Mouse (Mus musculus) kidney, embryonic 15.5 days (tissue): ENCODE data around the gene Gm49358. TPM values are rescaled to one million over a fixed set of nuclear protein-coding genes. Genes with fewer than 3 reads are reported as not detected.

Experiments used
- ATAC-seq: fragments of 200-750 bp; cut with Nextera tagmentation; replicated peaks from 2 replicates; pipeline ENCODE4 v1.8.0; 2017; ENCODE audit warnings: moderate TSS enrichment; ENCODE audit not compliant: low FRiP score
- H3K27ac ChIP-seq: fragments of 300-500 bp; sonication (generic); 2 replicates; pipeline ENCODE4 v1.5.1; 2015; ENCODE audit warnings: mild to moderate bottlenecking, inconsistent platforms
- H3K27me3 ChIP-seq: fragments of 300-500 bp; sonication (generic); 2 replicates; pipeline ENCODE4 v1.6.1; 2015; ENCODE audit warnings: inconsistent platforms
- H3K36me3 ChIP-seq: fragments of 300-500 bp; sonication (generic); 2 replicates; pipeline ENCODE4 v1.6.1; 2015; ENCODE audit warnings: inconsistent platforms
- H3K4me1 ChIP-seq: fragments of 300-500 bp; sonication (generic); 2 replicates; pipeline ENCODE4 v1.6.1; 2015; ENCODE audit warnings: inconsistent platforms
- H3K4me2 ChIP-seq: fragments of 300-500 bp; sonication (generic); 2 replicates; pipeline ENCODE4 v1.6.1; 2015; ENCODE audit warnings: moderate library complexity, mild to moderate bottlenecking, inconsistent platforms
- H3K4me3 ChIP-seq: fragments of 300-500 bp; sonication (generic); replicated peaks from 2 replicates; pipeline ENCODE4 v1.5.1; 2015; ENCODE audit warnings: mild to moderate bottlenecking, inconsistent platforms
- H3K9ac ChIP-seq: fragments of 300-500 bp; sonication (generic); 2 replicates; pipeline ENCODE4 v1.6.1; 2015; ENCODE audit warnings: mild to moderate bottlenecking, inconsistent platforms
- H3K9me3 ChIP-seq: fragments of 300-500 bp; sonication (generic); replicated peaks from 2 replicates; pipeline ENCODE4 v1.6.1; 2016; ENCODE audit warnings: inconsistent platforms
- WGBS: fragments of 180-500 bp; shearing (Covaris S2); methylation state at CpG from one replicate; pipeline ENCODE4 v1.1.7; 2015; ENCODE audit warnings: mixed read lengths; 5-methylcytosine and 5-hydroxymethylcytosine counted together
- polyA plus RNA-seq: library from polyadenylated mRNA; unstranded; fragments of >200 nt; fragmentation: Nextera tagmentation; extraction: Ambion mirVana; gene quantifications from 2 replicates; pipeline ENCODE4 v1.2.1, GENCODE M21; 2015

Gene Gm49358
- polyA plus RNA-seq, 1 experiment from 2014 or later = not detected

GRCm38 (mm10) chr10:86852160-86852559, 88.4 kb downstream of the Gm49358 start:
- Histone ChIP-seq H3K9me3 (no peaks in the 10 kb centered on the region), H3K36me3 (no peaks in the 10 kb centered on the region), H3K4me1 (no peaks in the 10 kb centered on the region), H3K4me2 (no peak overlapping the region), H3K9ac (no peak overlapping the region), H3K27ac (no peak overlapping the region), H3K4me3 (no peak overlapping the region), H3K27me3 (peaks cover 8% of the 10 kb centered on the region; the same call in 1 of the 2 replicates)
- WGBS = 81% methylated on average over 6 of the region's 6 CpGs
- no peak for ATAC-seq

GRCm38 (mm10) chr10:86853433-86853832, 89.7 kb downstream of the Gm49358 start:
- Histone ChIP-seq H3K27me3 (peaks cover 8% of the 10 kb centered on the region; the same call in 1 of the 2 replicates), H3K4me2 (no peak overlapping the region), H3K4me1 (no peaks in the 10 kb centered on the region), H3K9me3 (no peaks in the 10 kb centered on the region), H3K27ac (no peak overlapping the region), H3K9ac (no peak overlapping the region), H3K4me3 (no peak overlapping the region), H3K36me3 (no peaks in the 10 kb centered on the region)
- 91% methylated on average over 3 of the region's 3 CpGs for WGBS
- ATAC-seq = no peak

GRCm38 (mm10) chr10:86860396-86860795, 96.6 kb downstream of the Gm49358 start:
- H3K9ac ChIP-seq = no peak overlapping the region
- H3K36me3 ChIP-seq = no peaks in the 10 kb centered on the region
- no peaks in the 10 kb centered on the region for H3K4me1 ChIP-seq
- H3K9me3 ChIP-seq = no peaks in the 10 kb centered on the region
- no peak overlapping the region for H3K4me2 ChIP-seq
- H3K27me3 ChIP-seq = no peaks in the 10 kb centered on the region
- H3K27ac ChIP-seq = no peak overlapping the region
- WGBS = 78% methylated on average over 4 of the region's 4 CpGs
- no peak overlapping the region for H3K4me3 ChIP-seq
- no peak for ATAC-seq

- ATAC-seq = no peak
- Histone ChIP-seq H3K27ac (no peak overlapping the region), H3K36me3 (no peaks in the 10 kb centered on the region), H3K9ac (no peak overlapping the region), H3K4me3 (no peak overlapping the region), H3K9me3 (no peaks in the 10 kb centered on the region), H3K4me2 (no peak overlapping the region), H3K4me1 (no peaks in the 10 kb centered on the region), H3K27me3 (no peaks in the 10 kb centered on the region)
- WGBS = 92% methylated on average over 6 of the region's 6 CpGs
Measured at GRCm38 (mm10) chr10:86862496-86862895, 98.7 kb downstream of the Gm49358 start.

DNA sequence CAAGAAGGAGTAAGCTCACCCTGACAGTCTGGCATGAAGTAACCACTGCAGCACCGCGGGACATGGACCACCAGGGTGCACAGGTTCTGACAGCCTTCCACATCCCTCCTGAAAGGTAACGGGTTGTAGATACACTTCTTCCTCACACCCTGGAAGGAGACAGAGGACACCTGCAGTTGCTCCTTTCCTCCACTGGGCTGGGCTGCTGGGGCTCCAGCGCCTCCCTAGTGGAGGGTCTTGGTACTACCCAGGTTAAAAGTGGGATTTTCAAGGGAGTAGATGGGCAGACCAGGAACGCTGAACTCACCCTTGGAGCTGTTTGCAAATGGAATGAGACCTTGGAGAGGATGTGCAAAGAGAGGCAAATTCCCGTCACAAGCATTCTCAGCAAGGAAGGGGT, 99.7 kb downstream of the Gm49358 start:
- no peak overlapping the region for H3K27ac ChIP-seq
- ATAC-seq = no peak
- WGBS = 90% methylated on average over 6 of the region's 6 CpGs

DNA sequence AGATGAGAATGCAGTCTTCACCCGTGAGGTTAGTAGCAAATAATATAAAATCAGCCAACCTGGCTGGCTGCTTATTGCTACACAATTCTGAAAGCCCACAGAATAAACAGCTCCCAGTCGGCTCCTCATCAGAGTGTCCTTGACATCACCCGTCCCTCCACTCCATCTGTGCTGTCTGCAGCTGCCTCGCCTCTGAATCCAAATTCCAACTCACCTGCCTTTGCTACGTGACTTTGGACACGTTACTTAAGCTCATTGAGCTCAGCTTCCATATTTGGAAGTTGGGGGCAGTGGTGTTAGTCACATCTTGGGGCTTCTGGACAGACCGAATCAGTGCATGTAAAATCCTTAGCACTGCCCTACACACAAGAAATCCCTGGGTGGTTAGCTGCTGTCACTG, 108.3 kb downstream of the Gm49358 start:
- no peak overlapping the region for H3K4me3 ChIP-seq
- H3K4me1 ChIP-seq = no peaks in the 10 kb centered on the region
- no peak overlapping the region for H3K27ac ChIP-seq
- no peak overlapping the region for H3K9ac ChIP-seq
- H3K27me3 ChIP-seq = no peaks in the 10 kb centered on the region
- no peaks in the 10 kb centered on the region for H3K9me3 ChIP-seq
- no peak overlapping the region for H3K4me2 ChIP-seq
- H3K36me3 ChIP-seq = no peaks in the 10 kb centered on the region
- 82% methylated on average over 7 of the region's 7 CpGs for WGBS
- no peak for ATAC-seq

More for the DNA sequence above, 99.7 kb downstream of the Gm49358 start:
- Histone ChIP-seq H3K4me1 (no peaks in the 10 kb centered on the region), H3K4me2 (no peak overlapping the region), H3K36me3 (no peaks in the 10 kb centered on the region), H3K9me3 (no peaks in the 10 kb centered on the region), H3K9ac (no peak overlapping the region), H3K4me3 (no peak overlapping the region), H3K27me3 (no peaks in the 10 kb centered on the region)

GRCm38 (mm10) chr10:86872591-86872990, 108.8 kb downstream of the Gm49358 start:
- Histone ChIP-seq H3K36me3 (no peaks in the 10 kb centered on the region), H3K27me3 (no peaks in the 10 kb centered on the region), H3K4me3 (no peak overlapping the region), H3K4me1 (no peaks in the 10 kb centered on the region), H3K27ac (no peak overlapping the region), H3K4me2 (no peak overlapping the region), H3K9ac (no peak overlapping the region), H3K9me3 (no peaks in the 10 kb centered on the region)
- ATAC-seq = no peak
- WGBS = 68% methylated on average over 5 of the region's 5 CpGs

- no peak for ATAC-seq
- Histone ChIP-seq H3K9me3 (no peaks in the 10 kb centered on the region), H3K4me2 (no peak overlapping the region), H3K9ac (no peak overlapping the region), H3K4me1 (no peaks in the 10 kb centered on the region), H3K36me3 (no peaks in the 10 kb centered on the region), H3K4me3 (no peak overlapping the region), H3K27ac (no peak overlapping the region), H3K27me3 (no peaks in the 10 kb centered on the region)
- WGBS = 39% methylated on average over 7 of the region's 7 CpGs
Measured at GRCm38 (mm10) chr10:86878721-86879120, 114.9 kb downstream of the Gm49358 start.

DNA sequence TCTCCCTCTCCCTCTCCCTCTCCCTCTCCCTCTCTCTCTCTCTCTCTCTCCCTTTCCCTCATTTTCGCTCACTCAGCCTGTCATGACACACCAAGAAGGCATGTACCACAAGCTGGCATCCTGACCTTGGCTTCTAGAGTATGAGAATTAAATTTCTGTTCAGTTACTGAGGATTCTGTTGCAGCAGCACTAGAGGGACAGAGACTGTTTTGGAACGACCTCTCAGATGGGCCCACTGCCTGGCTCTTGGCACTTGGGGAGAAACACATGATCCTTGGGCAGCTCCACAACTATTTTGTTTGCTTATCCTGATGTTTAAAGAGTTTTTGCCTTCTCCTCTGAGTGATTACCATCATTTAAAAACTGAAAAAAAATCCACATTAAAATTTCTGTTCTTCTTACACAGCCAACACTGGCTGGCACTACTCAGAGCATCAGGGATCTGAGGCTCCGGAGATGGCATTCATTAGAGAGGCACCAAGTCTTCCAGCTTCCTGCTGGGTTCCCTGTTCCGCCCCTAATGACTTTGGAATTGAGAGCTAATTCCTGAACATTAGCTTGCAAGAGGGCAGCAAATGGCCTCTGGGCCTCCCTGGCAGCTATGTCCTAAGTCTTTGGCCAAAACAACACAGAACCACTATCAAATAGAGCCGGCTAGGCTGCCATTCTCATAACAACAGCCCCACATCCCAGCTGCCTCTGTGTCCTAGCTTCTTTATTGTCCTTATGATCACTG, 116.5 kb downstream of the Gm49358 start:
- H3K9me3 ChIP-seq = no peaks in the 10 kb centered on the region
- no peaks in the 10 kb centered on the region for H3K4me1 ChIP-seq
- no peak overlapping the region for H3K4me2 ChIP-seq
- 60% methylated on average over 5 of the region's 5 CpGs for WGBS
- H3K27ac ChIP-seq = no peak overlapping the region
- no peak overlapping the region for H3K4me3 ChIP-seq
- no peak for ATAC-seq
- no peaks in the 10 kb centered on the region for H3K27me3 ChIP-seq
- H3K36me3 ChIP-seq = no peaks in the 10 kb centered on the region
- H3K9ac ChIP-seq = no peak overlapping the region

GRCm38 (mm10) chr10:86881448-86881847, 117.7 kb downstream of the Gm49358 start:
- Histone ChIP-seq H3K27ac (no peak overlapping the region), H3K4me3 (no peak overlapping the region), H3K4me2 (no peak overlapping the region), H3K36me3 (no peaks in the 10 kb centered on the region), H3K9ac (no peak overlapping the region), H3K9me3 (no peaks in the 10 kb centered on the region), H3K27me3 (no peaks in the 10 kb centered on the region), H3K4me1 (no peaks in the 10 kb centered on the region)
- ATAC-seq = no peak

Other genes with a start within 250 kb of the Gm49358 start
- gene Hsp90b1, start 58.5 kb upstream of the Gm49358 start, polyA plus RNA-seq = 733 and 775 TPM in 2 replicates
- gene Ttc41, start 58.2 kb upstream of the Gm49358 start, polyA plus RNA-seq = 1.4 and 1.6 TPM in 2 replicates
- 1.2 and 1.4 TPM in 2 replicates for gene Nt5dc3, start 15.0 kb downstream of the Gm49358 start, polyA plus RNA-seq
- gene Stab2, start 244.1 kb downstream of the Gm49358 start, polyA plus RNA-seq = 2.2 and 2.6 TPM in 2 replicates